Mouse (Mus musculus) T-helper 2 cell (primary cell): Measurements from ENCODE around the gene Hus1.

Experiments used
- in situ Hi-C: fragments of 300-600 bp; cut with MboI, MseI; formaldehyde crosslinking; loops from one replicate; pipeline ENCODE4 v1.15.1; 2025; ENCODE audit warnings: high pct_unique_total_duplicates

Hus1 gene

DNA sequence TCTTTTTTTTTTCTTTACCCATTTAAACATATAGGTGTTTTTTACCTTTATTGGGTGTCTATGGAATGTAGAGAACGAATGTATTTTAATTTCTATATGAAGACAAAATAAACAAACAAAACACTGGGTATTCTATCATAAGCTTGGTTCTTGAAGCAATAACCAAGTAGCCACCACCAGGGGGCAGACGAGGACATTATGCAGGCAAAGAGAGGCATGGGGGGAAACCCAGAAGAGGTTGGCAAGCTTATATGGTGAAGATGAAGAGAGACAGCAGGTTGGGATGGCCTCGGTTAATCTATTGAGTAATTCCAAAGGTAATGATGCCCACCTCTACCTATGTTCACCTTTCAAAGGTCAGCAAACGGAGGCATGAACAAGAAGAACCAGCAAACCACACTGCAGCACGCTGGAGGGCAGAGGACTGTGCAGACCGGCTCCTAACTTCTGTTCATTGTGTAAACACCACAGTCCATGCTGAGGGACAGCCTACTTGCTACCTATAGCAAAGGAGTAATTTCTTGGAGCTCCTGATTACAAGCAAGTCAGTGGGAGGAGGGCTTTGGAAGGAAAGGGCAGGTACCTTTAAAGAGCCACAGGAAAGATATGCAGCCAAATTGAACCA lies 27.6 kb downstream of the Hus1 start:
- in situ Hi-C loops, result no loop called here

GRCm38 (mm10) chr11:8978154-8978553 lies 32.8 kb downstream of the Hus1 start:
- in situ Hi-C loops, result loop anchor here (10.0 kb wide), 1 partner anchor 443 kb away; no protein-coding TSS in a partner anchor

DNA sequence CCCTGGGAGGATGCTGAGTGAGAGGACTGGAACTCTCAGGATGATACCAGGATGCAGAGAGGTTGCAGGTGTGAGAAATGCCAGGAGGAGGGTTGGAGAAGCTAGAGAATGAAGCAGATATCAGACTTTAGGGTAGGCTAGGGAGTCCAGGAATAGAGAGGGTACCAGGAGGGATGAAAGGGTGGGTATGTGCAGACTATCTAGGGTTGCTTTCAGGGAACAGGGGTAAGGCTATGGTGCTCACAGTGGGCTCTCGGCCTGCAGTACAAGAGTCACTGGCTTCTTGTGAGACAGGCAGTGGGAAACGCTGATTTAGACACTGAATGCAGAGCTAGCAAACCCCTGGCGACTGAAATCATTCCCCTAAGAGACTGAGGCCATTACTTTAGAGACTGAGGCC lies 37.8 kb downstream of the Hus1 start, which contains the start of gene Pkd1l1:
TSS of gene Pkd1l1 (minus strand) at position 101 of the 400 bp plus-strand sequence.
- in situ Hi-C loops, result loop anchor here (10.0 kb wide), 1 partner anchor 438 kb away; no protein-coding TSS in a partner anchor

GRCm38 (mm10) chr11:8972093-8972492 lies 38.9 kb downstream of the Hus1 start:
- in situ Hi-C loops, result loop anchor here (10.0 kb wide), 1 partner anchor 437 kb away; no protein-coding TSS in a partner anchor

- in situ Hi-C loops, result loop anchor here (10.0 kb wide), 1 partner anchor 436 kb away; no protein-coding TSS in a partner anchor
These were observed 40.5 kb downstream of the Hus1 start for GRCm38 (mm10) chr11:8970509-8970908.

GRCm38 (mm10) chr11:8968094-8968493 lies 42.9 kb downstream of the Hus1 start:
- in situ Hi-C loops, result no loop called here

GRCm38 (mm10) chr11:8958572-8958971 lies 52.4 kb downstream of the Hus1 start:
- in situ Hi-C loops, result no loop called here

DNA sequence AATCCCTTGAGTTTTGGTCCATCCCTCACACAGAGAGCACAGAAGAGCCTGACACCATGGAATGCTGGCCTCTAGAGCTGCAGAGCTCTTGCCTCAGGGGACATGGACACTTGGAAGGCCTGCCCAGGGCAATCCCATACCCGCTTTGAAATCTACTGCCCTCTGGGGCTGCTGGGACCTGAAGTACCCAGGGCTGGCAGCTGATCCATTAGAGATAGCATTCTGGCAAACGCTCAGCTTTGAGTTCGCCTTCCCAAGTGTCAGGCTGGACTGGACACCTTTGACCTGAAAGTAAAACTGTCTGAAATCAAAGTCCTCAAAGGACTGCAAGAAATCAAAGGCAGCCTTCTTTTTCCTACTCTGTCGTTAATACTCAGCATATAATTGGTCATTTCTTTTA lies 52.9 kb downstream of the Hus1 start:
- in situ Hi-C loops, result no loop called here

DNA sequence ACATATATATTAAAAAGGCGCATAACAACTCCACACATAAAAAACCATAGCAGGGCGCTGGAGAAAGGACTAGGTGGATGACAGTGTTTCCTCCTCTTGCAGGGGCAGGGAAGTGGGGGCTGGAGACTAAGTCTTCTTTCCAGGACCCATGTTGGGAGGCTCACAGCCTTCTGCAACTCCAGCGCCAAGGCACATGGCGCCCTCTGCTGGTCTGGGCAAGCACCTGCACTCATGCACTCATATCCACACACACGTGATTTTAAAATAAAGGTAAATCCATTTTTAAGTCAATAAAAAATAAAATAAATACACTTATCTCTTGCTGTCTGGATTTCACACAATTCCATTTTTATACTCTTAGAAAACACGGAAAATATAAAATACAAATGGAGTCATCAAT lies 54.0 kb downstream of the Hus1 start:
- in situ Hi-C loops, result no loop called here

DNA sequence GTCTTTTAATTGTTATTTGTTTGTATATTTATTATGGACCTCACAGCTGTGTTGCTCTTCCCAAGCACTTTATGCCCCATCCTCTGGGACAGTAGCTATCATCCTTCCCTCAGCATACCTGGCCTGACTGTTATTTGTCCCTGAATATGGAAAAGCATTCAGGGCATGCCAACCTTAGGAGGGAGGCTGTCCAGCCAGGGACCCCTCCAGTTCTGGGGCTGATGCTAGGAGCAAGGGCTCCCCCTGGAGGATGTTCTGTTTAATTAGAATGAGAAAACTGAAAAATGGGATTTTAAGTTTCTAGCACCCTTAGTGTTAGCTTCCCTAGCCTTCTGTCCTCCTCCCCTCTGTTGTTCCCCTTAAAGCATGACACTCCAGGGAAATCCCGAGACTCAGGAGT lies 55.3 kb downstream of the Hus1 start:
- in situ Hi-C loops, result no loop called here

GRCm38 (mm10) chr11:8949765-8950430 lies 61.1 kb downstream of the Hus1 start:
- in situ Hi-C loops, result loop anchor here (5.0 kb wide), 1 partner anchor 38 kb away; no protein-coding TSS in a partner anchor

GRCm38 (mm10) chr11:8948871-8949270 lies 62.1 kb downstream of the Hus1 start:
- in situ Hi-C loops, result no loop called here

DNA sequence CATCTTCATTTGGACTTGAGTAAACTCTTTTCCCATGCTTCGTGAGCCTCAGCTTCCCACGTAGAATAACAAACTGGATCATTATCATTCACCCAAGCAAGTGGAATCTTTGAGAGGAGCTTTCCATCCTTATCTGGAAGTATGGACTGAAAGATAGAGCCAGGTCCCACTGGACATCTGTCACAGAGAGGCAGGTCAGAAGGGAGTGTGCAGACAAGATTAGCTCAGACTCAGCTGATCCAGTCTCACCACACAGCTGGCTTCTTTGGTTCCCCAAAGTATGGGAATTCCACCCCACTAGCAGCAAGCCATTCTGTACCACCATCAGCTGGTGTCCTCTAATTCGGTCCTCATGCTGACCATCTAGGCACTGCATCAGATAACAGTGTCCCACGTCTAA lies 66.9 kb downstream of the Hus1 start:
- in situ Hi-C loops, result no loop called here
